Mouse (Mus musculus) limb, embryonic 12.5 days (tissue): ENCODE results near the gene Gsn. TPM values are rescaled to one million over a fixed set of nuclear protein-coding genes. Genes with fewer than 3 reads are reported as not detected.

ENCODE experiments used
- ATAC-seq: fragments of 200-750 bp; cut with Nextera tagmentation; 2 replicates; pipeline ENCODE4 v1.8.0; 2017; ENCODE audit warnings: low read depth, moderate TSS enrichment; ENCODE audit not compliant: insufficient number of reproducible peaks, insufficient read depth, low FRiP score, low TSS enrichment
- H3K27ac ChIP-seq: fragments of 300-500 bp; sonication (generic); 2 replicates; pipeline ENCODE4 v1.5.1; 2016; ENCODE audit warnings: mild to moderate bottlenecking, moderate library complexity
- H3K27me3 ChIP-seq: fragments of 300-500 bp; sonication (generic); 2 replicates; pipeline ENCODE4 v1.6.1; 2016; ENCODE audit warnings: mild to moderate bottlenecking, moderate library complexity
- H3K36me3 ChIP-seq: fragments of 300-500 bp; sonication (generic); 2 replicates; pipeline ENCODE4 v1.6.1; 2016; ENCODE audit warnings: mild to moderate bottlenecking, moderate library complexity
- H3K4me1 ChIP-seq: fragments of 300-500 bp; sonication (generic); replicated peaks from 2 replicates; pipeline ENCODE4 v1.6.1; 2016
- H3K4me2 ChIP-seq: fragments of 300-500 bp; sonication (generic); 2 replicates; pipeline ENCODE4 v1.6.1; 2016; ENCODE audit warnings: mild to moderate bottlenecking, moderate library complexity
- H3K4me3 ChIP-seq: fragments of 300-500 bp; sonication (generic); replicated peaks from 2 replicates; pipeline ENCODE4 v1.5.1; 2016; ENCODE audit warnings: mild to moderate bottlenecking
- H3K9ac ChIP-seq: fragments of 300-500 bp; sonication (generic); replicated peaks from 2 replicates; pipeline ENCODE4 v1.6.1; 2016; ENCODE audit warnings: mild to moderate bottlenecking, moderate library complexity
- H3K9me3 ChIP-seq: fragments of 300-500 bp; sonication (generic); 2 replicates; pipeline ENCODE4 v1.6.1; 2016; ENCODE audit warnings: mild to moderate bottlenecking, moderate library complexity
- WGBS: fragments of 180-500 bp; shearing (Covaris S2); methylation state at CpG from one replicate; pipeline ENCODE4 v1.1.7; 2016; 5-methylcytosine and 5-hydroxymethylcytosine counted together
- polyA plus RNA-seq: library from polyadenylated mRNA; unstranded; fragments of >200 nt; fragmentation: Nextera tagmentation; extraction: Ambion mirVana; gene quantifications from 2 replicates; pipeline ENCODE4 v1.2.1, GENCODE M21; 2016

The Gsn gene
- polyA plus RNA-seq, 1 experiment from 2014 or later, result 45.2 TPM

- Histone ChIP-seq H3K4me2 (no peak overlapping the region), H3K4me3 (no peak overlapping the region), H3K9me3 (no peaks in the 10 kb centered on the region), H3K9ac (no peak overlapping the region), H3K27me3 (peaks cover 18% of the 10 kb centered on the region; the same call in 1 of the 2 replicates), H3K4me1 (peaks cover 38% of the 10 kb centered on the region), H3K36me3 (no peaks in the 10 kb centered on the region), H3K27ac (no peak overlapping the region)
- ATAC-seq, result no peak
- 72% methylated on average over 9 of the region's 9 CpGs for WGBS
Measured at GRCm38 (mm10) chr2:35266251-35266905, 10.2 kb downstream of the Gsn start.

GRCm38 (mm10) chr2:35267156-35267875 lies 11.1 kb downstream of the Gsn start:
- H3K4me2 ChIP-seq, result no peak overlapping the region
- H3K27ac ChIP-seq, result no peak overlapping the region
- H3K36me3 ChIP-seq, result no peaks in the 10 kb centered on the region
- H3K27me3 ChIP-seq, result peaks cover 18% of the 10 kb centered on the region; the same call in 1 of the 2 replicates
- 82% methylated on average over 13 of the region's 13 CpGs for WGBS
- H3K4me1 ChIP-seq, result peaks cover 43% of the 10 kb centered on the region
- no peak overlapping the region for H3K9ac ChIP-seq
- H3K9me3 ChIP-seq, result no peaks in the 10 kb centered on the region
- H3K4me3 ChIP-seq, result no peak overlapping the region
- ATAC-seq, result no peak

GRCm38 (mm10) chr2:35267876-35268566 lies 11.8 kb downstream of the Gsn start:
- H3K4me1 ChIP-seq, result peaks cover 47% of the 10 kb centered on the region
- ATAC-seq, result no peak
- H3K9ac ChIP-seq, result no peak overlapping the region
- peaks cover 18% of the 10 kb centered on the region; the same call in 1 of the 2 replicates for H3K27me3 ChIP-seq
- H3K36me3 ChIP-seq, result no peaks in the 10 kb centered on the region
- no peak overlapping the region for H3K4me2 ChIP-seq
- H3K4me3 ChIP-seq, result no peak overlapping the region
- 77% methylated on average over 10 of the region's 10 CpGs for WGBS
- H3K27ac ChIP-seq, result no peak overlapping the region
- no peaks in the 10 kb centered on the region for H3K9me3 ChIP-seq

GRCm38 (mm10) chr2:35269136-35269535 lies 13.0 kb downstream of the Gsn start:
- Histone ChIP-seq H3K4me2 (no peak overlapping the region), H3K9me3 (no peaks in the 10 kb centered on the region), H3K4me3 (no peak overlapping the region), H3K9ac (no peak overlapping the region), H3K27ac (no peak overlapping the region), H3K36me3 (no peaks in the 10 kb centered on the region), H3K27me3 (peaks cover 16% of the 10 kb centered on the region; the same call in 1 of the 2 replicates), H3K4me1 (peaks cover 58% of the 10 kb centered on the region)
- no peak for ATAC-seq
- WGBS, result 82% methylated on average over 6 of the region's 6 CpGs

- Histone ChIP-seq H3K4me1 (peaks cover 55% of the 10 kb centered on the region), H3K27ac (0 out of 2 replicates have a peak overlapping the region, but pooled peaks have one; percentile 35), H3K36me3 (no peaks in the 10 kb centered on the region), H3K9ac (0 out of 2 replicates have a peak overlapping the region, but pooled peaks have one; percentile 19), H3K4me2 (no peak overlapping the region), H3K9me3 (no peaks in the 10 kb centered on the region), H3K27me3 (peaks cover 14% of the 10 kb centered on the region; the same call in 1 of the 2 replicates), H3K4me3 (no peak overlapping the region)
- 54% methylated on average over 4 of the region's 4 CpGs for WGBS
- no peak for ATAC-seq
Measured at GRCm38 (mm10) chr2:35269716-35270260, 13.6 kb downstream of the Gsn start.

- no peak overlapping the region for H3K4me3 ChIP-seq
Measured at GRCm38 (mm10) chr2:35270531-35270984, 14.4 kb downstream of the Gsn start.

GRCm38 (mm10) chr2:35271817-35272216 lies 15.6 kb downstream of the Gsn start:
- 68% methylated on average over 2 of the region's 2 CpGs for WGBS
- no peaks in the 10 kb centered on the region for H3K36me3 ChIP-seq
- ATAC-seq, result no peak
- H3K4me3 ChIP-seq, result no peak overlapping the region
- H3K9me3 ChIP-seq, result no peaks in the 10 kb centered on the region
- H3K27me3 ChIP-seq, result peaks cover 9% of the 10 kb centered on the region; the same call in 1 of the 2 replicates
- peaks cover 36% of the 10 kb centered on the region for H3K4me1 ChIP-seq
- no peak overlapping the region for H3K4me2 ChIP-seq
- H3K9ac ChIP-seq, result no peak overlapping the region
- H3K27ac ChIP-seq, result no peak overlapping the region

More at GRCm38 (mm10) chr2:35270531-35270984, 14.4 kb downstream of the Gsn start:
- Histone ChIP-seq H3K9ac (no peak overlapping the region), H3K9me3 (no peaks in the 10 kb centered on the region), H3K27ac (0 out of 2 replicates have a peak overlapping the region, but pooled peaks have one; percentile 35), H3K4me1 (peaks cover 47% of the 10 kb centered on the region), H3K4me2 (0 out of 2 replicates have a peak overlapping the region, but pooled peaks have one; percentile 19), H3K27me3 (peaks cover 14% of the 10 kb centered on the region; the same call in 1 of the 2 replicates), H3K36me3 (no peaks in the 10 kb centered on the region)
- ATAC-seq, result no peak
- 18% methylated on average over 10 of the region's 10 CpGs for whole genome bisulfite sequencing

- no peak overlapping the region for H3K9ac ChIP-seq
- 79% methylated on average over 6 of the region's 6 CpGs for WGBS
- H3K4me1 ChIP-seq, result peaks cover 36% of the 10 kb centered on the region
- no peak overlapping the region for H3K4me3 ChIP-seq
- no peaks in the 10 kb centered on the region for H3K9me3 ChIP-seq
- H3K27me3 ChIP-seq, result peaks cover 8% of the 10 kb centered on the region; the same call in 1 of the 2 replicates
- no peaks in the 10 kb centered on the region for H3K36me3 ChIP-seq
- ATAC-seq, result no peak
- H3K27ac ChIP-seq, result peak overlapping the region; percentile 82
- H3K4me2 ChIP-seq, result no peak overlapping the region
Measured at GRCm38 (mm10) chr2:35272881-35273280, 16.7 kb downstream of the Gsn start.

- WGBS, result 7% methylated on average over 2 of the region's 2 CpGs
- ATAC-seq, result peak; percentile 55; the same call in 1 of the 2 replicates
- no peak overlapping the region for H3K4me3 ChIP-seq
- H3K27me3 ChIP-seq, result peaks cover 5% of the 10 kb centered on the region; the same call in 1 of the 2 replicates
- no peaks in the 10 kb centered on the region for H3K9me3 ChIP-seq
- H3K9ac ChIP-seq, result no peak overlapping the region
- H3K4me2 ChIP-seq, result no peak overlapping the region
- H3K4me1 ChIP-seq, result peaks cover 36% of the 10 kb centered on the region
- peak overlapping the region; percentile 82 for H3K27ac ChIP-seq
- no peaks in the 10 kb centered on the region for H3K36me3 ChIP-seq
Measured at GRCm38 (mm10) chr2:35273536-35273935, 17.4 kb downstream of the Gsn start.

GRCm38 (mm10) chr2:35277686-35278085 lies 21.5 kb downstream of the Gsn start:
- Histone ChIP-seq H3K4me2 (no peak overlapping the region), H3K4me3 (no peak overlapping the region), H3K4me1 (peaks cover 21% of the 10 kb centered on the region), H3K27ac (no peak overlapping the region), H3K27me3 (peaks cover 30% of the 10 kb centered on the region), H3K36me3 (no peaks in the 10 kb centered on the region), H3K9ac (no peak overlapping the region), H3K9me3 (no peaks in the 10 kb centered on the region)
- 74% methylated on average over 3 of the region's 3 CpGs for WGBS
- no peak for ATAC-seq
